Mouse (Mus musculus): ENCODE measurements around the gene Naa38.

GRCm38 (mm10) chr11:69419443-69419812, 24.1 kb downstream of the Naa38 start:
- TF ChIP-seq POLR2A (IDR thresholded peaks at IDR 0.05; ENCODE audit: insufficient read depth, low read length), result no peak
- TF ChIP-seq CTCF (IDR thresholded peaks at IDR 0.05; ENCODE audit: low read depth, low read length), result no peak
- no peak for TF ChIP-seq EP300 (IDR thresholded peaks at IDR 0.05; ENCODE audit: insufficient read depth, low read depth, low read length)
